Mouse (Mus musculus) lung, embryonic 14.5 days (tissue): Measurements from ENCODE around the gene Serpina3a. TPM values are rescaled to one million over a fixed set of nuclear protein-coding genes. Genes with fewer than 3 reads are reported as not detected.

Experiments
- ATAC-seq: fragments of 200-750 bp; cut with Nextera tagmentation; 2 replicates; pipeline ENCODE4 v1.8.0; 2017; ENCODE audit warnings: mild to moderate bottlenecking, moderate TSS enrichment, moderate library complexity; ENCODE audit not compliant: insufficient read depth
- DNase-seq: peaks from one replicate; pipeline ENCODE4 v3.0.0-alpha.2; 2015
- H3K27ac ChIP-seq: fragments of 300-500 bp; sonication (generic); 2 replicates; pipeline ENCODE4 v1.5.1; 2014; ENCODE audit warnings: low read depth, mild to moderate bottlenecking, moderate library complexity
- H3K27me3 ChIP-seq: fragments of 300-500 bp; sonication (generic); 2 replicates; pipeline ENCODE4 v1.6.1; 2014; ENCODE audit warnings: low read length, control low read depth; ENCODE audit not compliant: insufficient read depth
- H3K36me3 ChIP-seq: fragments of 300-500 bp; sonication (generic); 2 replicates; pipeline ENCODE4 v1.6.1; 2014; ENCODE audit warnings: control low read depth; ENCODE audit not compliant: insufficient read depth
- H3K4me1 ChIP-seq: fragments of 300-500 bp; sonication (generic); 2 replicates; pipeline ENCODE4 v1.6.1; 2014; ENCODE audit warnings: antibody characterized with exemption, control low read depth; ENCODE audit not compliant: insufficient read depth
- H3K4me2 ChIP-seq: fragments of 300-500 bp; sonication (generic); 2 replicates; pipeline ENCODE4 v1.6.1; 2014; ENCODE audit warnings: mild to moderate bottlenecking
- H3K4me3 ChIP-seq: fragments of 300-500 bp; sonication (generic); 2 replicates; pipeline ENCODE4 v1.5.1; 2014; ENCODE audit warnings: low read depth, low read length
- H3K9ac ChIP-seq: fragments of 300-500 bp; sonication (generic); 2 replicates; pipeline ENCODE4 v1.6.1; 2014
- H3K9me3 ChIP-seq: fragments of 300-500 bp; sonication (generic); 2 replicates; pipeline ENCODE4 v1.6.1; 2016; ENCODE audit warnings: low read depth, low read length, control low read depth
- CTCF ChIP-seq: IDR thresholded peaks from 2 replicates; pipeline ENCODE4 v1.5.1; 2016; ENCODE audit warnings: antibody characterized with exemption, low read depth
- WGBS: fragments of 180-500 bp; shearing (Covaris S2); extraction: QIAGEN DNeasy Blood & Tissue Kit; methylation state at CpG from one replicate; pipeline ENCODE4 v1.1.7; 2014; 5-methylcytosine and 5-hydroxymethylcytosine counted together
- polyA plus RNA-seq: library from polyadenylated mRNA; unstranded; fragments of >200 nt; fragmentation: Nextera tagmentation; extraction: Ambion mirVana; gene quantifications from 2 replicates; pipeline ENCODE4 v1.2.1, GENCODE M21; 2014

The Serpina3a gene
- polyA plus RNA-seq, 1 experiment from 2014 or later: not detected

GRCm38 (mm10) chr12:104143286-104143685 lies 30.8 kb downstream of the Serpina3a start:
- 68% methylated on average over 1 of the region's 1 CpGs for WGBS
- H3K36me3 ChIP-seq: no peaks in the 10 kb centered on the region
- no peaks in the 10 kb centered on the region for H3K9me3 ChIP-seq
- ATAC-seq: no peak
- no peak for DNase-seq
- no peaks in the 10 kb centered on the region for H3K27me3 ChIP-seq
- H3K4me1 ChIP-seq: no peaks in the 10 kb centered on the region
- H3K4me3 ChIP-seq: no peak overlapping the region
- H3K9ac ChIP-seq: no peak overlapping the region
- no peak for TF ChIP-seq CTCF
- no peak overlapping the region for H3K27ac ChIP-seq
- no peak overlapping the region for H3K4me2 ChIP-seq

GRCm38 (mm10) chr12:104145571-104145970 lies 33.0 kb downstream of the Serpina3a start:
- WGBS: 75% methylated on average over 2 of the region's 2 CpGs
- TF ChIP-seq CTCF: no peak
- no peak for DNase-seq

GRCm38 (mm10) chr12:104151989-104152388 lies 39.5 kb downstream of the Serpina3a start:
- H3K4me2 ChIP-seq: no peak overlapping the region
- H3K27ac ChIP-seq: no peak overlapping the region
- DNase-seq: no peak
- no peaks in the 10 kb centered on the region for H3K27me3 ChIP-seq
- H3K36me3 ChIP-seq: no peaks in the 10 kb centered on the region
- H3K9me3 ChIP-seq: no peaks in the 10 kb centered on the region
- TF ChIP-seq CTCF: no peak
- no peak for ATAC-seq
- no peak overlapping the region for H3K4me3 ChIP-seq
- H3K9ac ChIP-seq: no peak overlapping the region
- H3K4me1 ChIP-seq: no peaks in the 10 kb centered on the region
- 57% methylated on average over 2 of the region's 2 CpGs for WGBS

More at GRCm38 (mm10) chr12:104145571-104145970, 33.0 kb downstream of the Serpina3a start:
- no peak overlapping the region for H3K27ac ChIP-seq
- no peak overlapping the region for H3K4me2 ChIP-seq
- H3K9ac ChIP-seq: no peak overlapping the region
- H3K4me3 ChIP-seq: no peak overlapping the region
- H3K27me3 ChIP-seq: no peaks in the 10 kb centered on the region
- H3K36me3 ChIP-seq: no peaks in the 10 kb centered on the region
- no peaks in the 10 kb centered on the region for H3K9me3 ChIP-seq
- ATAC-seq: no peak
- H3K4me1 ChIP-seq: no peaks in the 10 kb centered on the region

GRCm38 (mm10) chr12:104153041-104153645 lies 40.6 kb downstream of the Serpina3a start:
- ATAC-seq (no peak), DNase-seq (no peak)
- 62% methylated on average over 3 of the region's 3 CpGs for WGBS
- Histone ChIP-seq H3K36me3 (no peaks in the 10 kb centered on the region), H3K27me3 (no peaks in the 10 kb centered on the region), H3K9ac (no peak overlapping the region), H3K4me1 (no peaks in the 10 kb centered on the region), H3K4me3 (no peak overlapping the region), H3K27ac (no peak overlapping the region), H3K9me3 (no peaks in the 10 kb centered on the region), H3K4me2 (no peak overlapping the region)
- TF ChIP-seq CTCF: no peak

- no peak for TF ChIP-seq CTCF
- Histone ChIP-seq H3K4me1 (no peaks in the 10 kb centered on the region), H3K9ac (no peak within 1 kb of the TSS), H3K36me3 (no peaks in the 10 kb centered on the region), H3K27me3 (no peaks in the 10 kb centered on the region), H3K9me3 (no peaks in the 10 kb centered on the region), H3K4me2 (no peak within 1 kb of the TSS), H3K4me3 (no peak within 1 kb of the TSS), H3K27ac (no peak within 1 kb of the TSS)
- DNase-seq (no peak), ATAC-seq (no peak)
- 94% methylated on average over 2 of the region's 2 CpGs for WGBS
Observed at GRCm38 (mm10) chr12:104153656-104154055, 41.1 kb downstream of the Serpina3a start, which contains the start of gene Serpina3c. Gene Serpina3c, minus strand, starts transcription at chr12:104153870.

Other genes starting within 250 kb of the Serpina3a start
- gene Serpina1a, start 249.2 kb upstream of the Serpina3a start, polyA plus RNA-seq: 0.24 TPM in 1 of 2 replicates, not detected in the other
- gene Serpina1c, start 207.8 kb upstream of the Serpina3a start, polyA plus RNA-seq: not detected in 2 replicates
- 0.16 TPM in 1 of 2 replicates, not detected in the other for gene Serpina1e, start 153.7 kb upstream of the Serpina3a start, polyA plus RNA-seq
- not detected in 2 replicates for gene Serpina11, start 122.8 kb upstream of the Serpina3a start, polyA plus RNA-seq
- gene Serpina9, start 99.0 kb upstream of the Serpina3a start, polyA plus RNA-seq: not detected in 2 replicates
- gene Serpina12, start 68.3 kb upstream of the Serpina3a start, polyA plus RNA-seq: not detected in 2 replicates
- not detected in 2 replicates for gene Serpina5, start 11.6 kb upstream of the Serpina3a start, polyA plus RNA-seq
- gene Serpina3b, start 15.3 kb downstream of the Serpina3a start, polyA plus RNA-seq: not detected in 2 replicates
- gene Serpina3c, start 41.1 kb downstream of the Serpina3a start, polyA plus RNA-seq: not detected in 2 replicates
- gene Serpina3f, start 101.8 kb downstream of the Serpina3a start, polyA plus RNA-seq: 0.12 TPM in 1 of 2 replicates, not detected in the other
- gene Serpina3g, start 123.5 kb downstream of the Serpina3a start, polyA plus RNA-seq: 0.50 and 0.99 TPM in 2 replicates
- gene Serpina3i, start 150.4 kb downstream of the Serpina3a start, polyA plus RNA-seq: not detected in 2 replicates
- not detected in 2 replicates for gene Serpina3j, start 201.8 kb downstream of the Serpina3a start, polyA plus RNA-seq
- gene Serpina3k, start 225.8 kb downstream of the Serpina3a start, polyA plus RNA-seq: not detected in 2 replicates
- gene Serpina3m, start 225.8 kb downstream of the Serpina3a start, polyA plus RNA-seq: not detected in 2 replicates